Mouse (Mus musculus) heart, adult 18-20 months (tissue): ENCODE results near the gene Zfp91. TPM values are rescaled to one million over a fixed set of nuclear protein-coding genes. Genes with fewer than 3 reads are reported as not detected.
A peak's percentile ranks its signal among the peaks of the same experiment; 100 is the strongest.

Source experiments
- DNase-seq, 2 experiments: peaks; one replicate each; pipeline ENCODE4 v3.0.0; 2021 to 2022; ENCODE audit warnings: mixed read lengths in 1 of 2
- long read RNA-seq, 2 experiments: library from polyadenylated mRNA; stranded (forward); transcript quantifications; one replicate each; pipeline ENCODE4 v2.0.0; 2021
- total RNA-seq, 2 experiments: library from RNA; stranded (reverse); gene quantifications; 2 replicates each; pipeline ENCODE4 v1.2.3; 2021

The Zfp91 gene
- 10 to 100 TPM; 75.2 to 77.0 TPM for total RNA-seq
- long read RNA-seq, experiment 1, full-length matches to known transcripts = 9 of 35 reads
- long read RNA-seq, experiment 1, partial matches to known transcripts = 0 of 35 reads
- long read RNA-seq, experiment 1, other reads (novel, unspliced or antisense) = 26 of 35 reads
- long read RNA-seq, experiment 2, full-length matches to known transcripts = 4 of 12 reads
- long read RNA-seq, experiment 2, partial matches to known transcripts = 0 of 12 reads
- long read RNA-seq, experiment 2, other reads (novel, unspliced or antisense) = 8 of 12 reads

DNA sequence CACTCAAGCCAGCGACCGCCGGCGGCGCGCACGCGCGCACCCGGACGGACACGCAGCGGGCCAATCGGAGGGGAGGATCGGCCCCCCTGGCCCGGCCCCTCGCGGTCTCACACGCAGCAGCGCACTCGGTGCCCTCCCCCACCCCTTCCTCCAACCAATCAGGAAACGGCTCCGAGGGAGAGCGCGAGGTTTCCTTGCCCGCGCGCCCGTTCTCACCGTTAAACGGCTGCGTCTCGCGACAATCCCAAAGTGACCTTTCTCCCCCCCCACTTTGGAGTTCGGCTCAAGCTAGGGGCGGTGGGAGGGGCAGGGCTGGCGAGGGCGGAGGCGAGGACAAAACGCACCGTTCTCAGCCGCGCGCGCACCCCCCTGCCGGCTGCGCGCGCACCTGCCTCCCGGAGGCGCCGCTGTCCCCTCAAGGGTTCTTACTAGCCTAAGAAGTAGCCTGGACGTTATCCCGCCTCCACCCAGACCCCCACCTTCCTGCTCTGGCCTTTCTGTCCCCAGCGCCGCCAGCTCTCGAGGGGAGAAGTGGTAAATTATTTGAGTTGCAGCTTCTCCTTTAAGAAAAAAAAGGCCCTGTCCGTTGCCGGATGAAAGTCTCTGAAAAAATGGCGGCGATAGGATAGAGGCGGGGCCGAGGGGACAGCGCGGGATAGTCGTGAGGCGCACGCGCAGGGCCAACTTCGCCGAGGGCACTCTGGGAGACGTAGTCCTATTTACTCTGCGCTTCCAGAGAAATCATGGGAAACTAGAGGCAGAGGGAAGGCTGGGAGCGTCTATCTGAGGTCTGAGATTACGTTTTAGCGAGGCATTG, at the start of gene Zfp91, which contains the start of gene Lpxn:
Gene Zfp91, minus strand, starts transcription at position 616 of the 817 bp plus-strand sequence.
Gene Lpxn, plus strand, starts transcription at position 683 of the 817 bp plus-strand sequence.
- DNase-seq = peak; percentile 96 to 99

DNA sequence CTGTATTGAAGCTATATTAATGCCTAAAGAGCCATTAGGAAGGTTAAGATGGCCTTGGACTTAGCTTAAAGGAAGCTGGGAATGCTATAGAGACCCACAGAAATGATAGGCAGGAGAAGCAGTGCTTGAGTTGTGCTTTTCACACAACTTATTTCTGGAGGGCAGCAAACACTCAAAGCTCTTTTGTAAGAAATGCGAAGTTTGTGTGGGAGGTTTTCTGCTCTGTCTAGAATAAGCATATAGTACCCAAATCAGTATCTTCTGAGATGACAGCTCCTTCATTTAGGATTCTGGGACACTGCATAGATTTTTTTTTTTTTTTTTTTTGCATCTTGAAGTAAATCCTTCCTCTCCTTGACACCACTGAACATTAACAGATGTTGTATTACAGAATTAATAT, 42.6 kb upstream of the Zfp91 start:
- no peak for DNase-seq

DNA sequence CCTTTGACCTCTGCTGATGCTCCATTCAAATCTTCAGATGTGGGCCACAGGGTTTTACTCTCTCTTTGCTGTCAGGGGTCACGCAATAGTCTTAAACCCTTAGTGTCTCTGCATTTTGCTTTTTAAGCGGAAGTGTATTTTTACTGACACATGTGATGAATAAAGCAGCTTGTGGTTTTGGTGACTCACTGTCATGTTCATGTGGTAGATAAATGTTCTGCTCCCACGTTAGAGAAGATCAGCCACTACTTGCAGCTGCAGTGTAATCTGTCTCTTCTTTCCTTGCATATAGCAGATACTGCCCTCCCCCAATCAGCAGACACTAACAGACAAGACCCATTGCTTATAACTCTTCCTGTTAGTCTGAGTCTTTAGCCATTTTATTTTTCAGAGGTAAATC, 37.7 kb upstream of the Zfp91 start:
- DNase-seq = peak; percentile 9 to 29

DNA sequence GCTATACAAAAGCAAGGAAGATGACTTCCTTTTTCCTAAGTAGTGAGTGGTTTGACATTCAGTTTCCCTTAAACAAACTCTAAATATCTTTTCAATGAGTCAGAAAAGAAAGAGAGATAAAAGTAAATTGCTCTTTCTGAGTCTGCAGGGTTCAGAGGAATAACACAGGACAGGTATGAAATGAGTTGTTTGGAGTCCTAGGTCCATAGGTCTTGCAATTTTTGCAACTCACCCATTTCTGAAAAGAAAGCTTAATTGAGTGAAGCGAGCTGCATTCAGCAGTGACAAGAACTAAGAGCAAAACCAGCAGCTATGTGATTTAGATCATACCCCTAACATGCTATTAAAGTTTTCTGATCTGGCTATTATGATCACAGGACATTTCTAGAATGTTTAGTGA, 35.6 kb upstream of the Zfp91 start:
- no peak for DNase-seq

DNA sequence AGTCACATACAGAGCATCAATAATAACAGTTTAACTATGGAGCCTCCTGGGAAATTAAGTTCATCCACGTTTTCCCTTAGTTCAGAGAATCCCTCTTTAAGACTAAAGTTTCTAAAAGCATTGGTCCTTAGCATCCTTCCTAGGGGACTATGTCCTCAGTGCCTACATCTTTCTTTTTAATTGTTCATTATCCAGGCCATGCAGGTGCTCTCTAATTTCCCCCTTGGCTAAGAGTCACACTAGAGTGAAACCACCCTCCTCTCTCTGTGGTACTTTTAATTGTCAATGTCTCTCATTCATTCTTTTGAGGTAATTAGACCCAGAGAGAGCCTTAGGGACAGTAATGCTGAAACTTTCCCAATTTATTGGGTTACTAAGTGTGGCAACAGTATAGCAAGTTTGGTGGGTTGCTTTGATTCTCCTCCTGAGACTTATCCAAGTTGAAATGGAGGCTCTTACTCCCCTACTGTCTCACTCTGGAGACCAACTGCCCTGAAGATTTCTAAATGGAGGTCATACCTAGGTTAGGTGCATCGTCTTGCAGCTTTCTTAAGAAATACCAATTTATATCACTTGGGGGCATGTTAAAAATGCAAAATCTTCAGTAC, 35.0 kb upstream of the Zfp91 start:
- no peak for DNase-seq

DNA sequence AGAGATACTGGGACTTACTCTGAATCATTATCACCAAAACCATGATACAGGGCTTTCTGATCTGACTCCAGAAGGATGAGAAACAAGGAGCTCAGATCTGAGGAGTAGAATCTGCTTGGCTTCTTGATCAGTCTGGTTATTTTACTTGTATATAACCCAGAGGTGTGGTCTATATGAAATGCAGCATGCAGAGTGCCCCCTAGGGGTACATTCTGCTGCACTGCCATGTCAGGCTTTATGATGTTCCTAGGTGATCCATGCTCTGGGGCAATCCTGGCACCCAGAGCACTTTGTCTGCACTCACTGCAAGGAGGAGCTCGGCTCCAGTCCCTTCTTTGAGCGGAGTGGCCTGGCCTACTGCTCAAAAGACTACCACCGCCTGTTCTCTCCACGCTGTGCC, 28.6 kb upstream of the Zfp91 start:
- DNase-seq = no peak

DNA sequence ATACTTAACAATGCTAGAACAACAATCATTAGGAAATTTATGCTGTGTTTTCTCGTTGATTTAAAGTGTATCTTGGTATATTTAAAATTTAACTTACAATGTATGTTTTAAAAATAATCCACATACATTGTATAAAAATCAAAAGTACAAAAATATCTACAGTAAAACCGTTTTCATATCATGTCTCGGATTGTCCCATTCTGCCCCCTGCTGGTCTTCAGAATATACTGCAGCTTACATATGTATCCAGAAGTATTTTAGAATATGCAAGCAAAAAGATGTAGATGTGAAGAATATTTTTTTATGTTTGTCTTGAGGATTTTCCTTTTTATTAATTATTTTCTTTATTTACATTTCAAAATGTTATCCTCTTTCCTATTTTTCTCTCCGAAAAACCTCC, 24.5 kb upstream of the Zfp91 start:
- peak; percentile 17 to 44 for DNase-seq

DNA sequence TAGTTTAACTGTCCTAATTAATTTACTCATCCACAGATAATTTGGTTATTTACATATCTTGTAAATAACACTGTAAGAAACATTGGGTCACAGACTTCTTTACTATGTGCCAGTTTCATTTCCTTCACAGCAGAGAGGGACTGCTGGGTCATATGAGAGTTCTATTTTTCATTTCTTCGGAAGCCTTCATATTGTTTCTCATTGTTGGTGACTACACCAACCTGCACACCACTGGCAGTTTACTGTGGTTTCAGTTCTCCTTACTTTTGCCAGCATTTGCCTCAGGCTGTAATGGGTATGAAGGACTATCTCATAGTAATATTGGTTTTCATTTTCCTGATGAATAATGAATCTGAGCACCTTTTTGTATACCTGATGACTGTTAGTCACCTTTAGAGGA, 22.6 kb upstream of the Zfp91 start:
- peak in 1 of 2 experiments; percentile 11 for DNase-seq

DNA sequence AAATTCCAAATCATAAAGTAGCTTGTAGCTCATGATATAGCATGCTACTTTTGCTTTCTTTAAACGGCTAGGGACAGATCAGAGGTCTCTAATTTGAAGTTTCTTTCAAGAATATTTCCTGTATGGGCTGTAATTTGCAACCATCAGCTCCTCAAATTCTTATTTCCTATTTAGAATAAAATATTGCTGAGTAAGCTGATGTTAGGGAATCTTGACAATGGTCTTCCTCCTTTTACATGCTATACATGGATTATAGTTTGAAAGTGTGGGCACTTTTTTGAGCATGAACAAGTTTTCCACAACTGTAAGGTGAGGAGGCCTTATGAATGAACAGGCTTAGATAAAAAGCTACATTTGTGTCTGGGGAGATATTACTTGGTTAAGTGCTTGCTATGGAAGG, 18.0 kb upstream of the Zfp91 start:
- DNase-seq = no peak

DNA sequence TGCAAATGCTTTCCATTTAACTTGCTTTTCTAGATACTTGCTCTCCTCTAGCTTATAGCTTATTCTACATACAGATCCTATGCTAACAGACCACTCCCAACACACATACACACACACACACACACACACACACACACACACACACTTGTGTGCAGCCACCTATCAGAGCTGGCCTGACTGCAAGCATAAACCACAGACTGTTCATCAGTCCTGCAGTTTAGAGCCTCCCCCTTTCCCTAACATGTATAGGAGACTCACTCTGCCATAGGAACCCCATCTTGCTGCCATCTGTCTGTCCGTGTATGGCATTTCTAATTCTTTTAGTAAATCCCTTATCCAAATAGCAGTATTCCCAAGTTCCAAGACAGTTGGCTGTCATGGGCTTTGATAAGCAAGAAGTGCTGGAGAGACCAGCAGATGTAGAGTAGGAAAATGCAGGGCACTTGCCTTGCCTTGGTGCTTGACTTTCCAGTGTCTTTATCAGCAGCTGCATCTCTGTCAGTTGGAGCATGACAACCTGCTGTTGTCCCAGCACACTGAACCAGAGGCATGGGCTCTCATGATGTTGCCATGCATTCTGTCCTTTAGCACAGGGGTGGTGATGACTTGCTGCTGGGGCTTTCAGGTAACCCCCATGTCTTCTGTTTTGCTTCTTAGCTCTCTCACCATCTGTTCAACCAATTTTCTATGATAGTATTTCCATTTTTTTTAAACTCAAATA, 16.9 kb upstream of the Zfp91 start:
- DNase-seq = no peak

DNA sequence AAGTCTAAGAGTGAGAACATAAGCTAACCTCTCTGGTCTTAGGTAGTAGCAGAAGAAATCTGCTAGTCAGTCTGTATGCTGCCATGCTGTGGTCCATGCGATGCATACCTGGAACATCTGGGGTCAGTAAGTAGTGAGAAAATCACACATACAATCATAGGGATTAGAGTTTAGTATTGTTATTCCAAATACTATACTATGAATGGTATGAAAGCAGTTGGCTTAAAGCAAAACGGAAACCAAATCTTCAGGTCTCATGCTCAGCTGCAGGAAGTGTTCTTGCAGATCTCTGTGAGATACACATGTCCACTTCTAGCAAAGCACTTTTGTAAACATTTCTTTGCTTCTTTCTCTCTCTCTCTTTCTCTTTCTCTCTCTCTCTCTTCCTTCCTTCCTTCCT, 10.3 kb upstream of the Zfp91 start:
- DNase-seq = no peak

DNA sequence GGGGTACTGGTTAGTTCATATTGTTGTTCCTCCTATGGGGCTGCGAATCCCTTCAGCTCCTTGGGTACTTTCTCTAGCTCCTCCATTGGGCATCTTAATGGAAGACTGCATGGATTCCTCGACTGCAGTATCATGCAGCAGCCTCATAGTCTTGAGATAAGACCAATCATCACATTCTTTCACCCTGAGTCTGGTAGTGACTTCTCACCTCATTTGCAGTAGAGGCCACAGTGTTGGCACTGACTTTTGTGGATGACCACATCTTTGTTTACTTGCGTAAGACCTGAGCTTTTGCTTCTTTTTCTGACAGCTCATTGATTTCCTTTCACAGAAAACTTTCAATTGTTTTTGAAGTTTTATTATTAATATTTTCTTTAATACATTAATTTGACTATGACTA, 9.8 kb upstream of the Zfp91 start:
- DNase-seq = no peak

DNA sequence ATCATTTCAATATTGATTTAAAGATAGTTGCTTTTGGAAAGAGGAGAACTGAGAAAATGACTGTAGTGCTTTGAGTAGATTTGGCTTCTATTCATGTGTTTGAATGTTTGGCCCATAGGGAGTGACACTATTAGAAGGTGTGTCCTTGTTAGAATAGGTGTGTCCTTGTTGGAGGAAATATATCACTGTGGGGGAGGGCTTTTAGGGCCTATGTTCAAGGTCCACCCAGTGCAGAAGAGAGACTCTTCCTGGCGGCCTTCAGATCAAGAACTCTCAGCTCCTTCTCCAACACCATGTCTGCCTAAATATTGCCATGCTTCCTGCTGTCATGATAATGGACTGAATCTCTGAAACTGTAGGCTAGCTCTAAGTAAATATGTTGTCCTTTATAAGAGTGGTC, 8.3 kb upstream of the Zfp91 start:
- no peak for DNase-seq

DNA sequence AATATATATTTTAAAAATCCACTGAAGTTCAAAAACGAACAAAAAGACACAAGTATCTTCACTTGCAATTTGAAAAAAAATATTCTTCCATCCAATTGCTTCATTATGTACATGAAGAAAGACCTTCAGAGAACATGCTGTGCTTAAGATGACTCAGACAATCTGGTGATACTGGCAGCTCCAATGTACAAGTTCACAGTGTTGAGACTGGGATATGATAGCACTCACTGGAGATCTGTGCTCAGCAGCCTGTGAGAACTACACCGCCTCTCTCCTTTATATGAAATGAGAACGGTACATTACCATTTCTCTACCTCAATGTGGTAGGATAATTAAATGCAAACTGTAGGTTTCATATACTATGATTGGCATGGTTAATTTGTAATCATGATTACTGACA, 6.9 kb upstream of the Zfp91 start:
- DNase-seq = no peak

DNA sequence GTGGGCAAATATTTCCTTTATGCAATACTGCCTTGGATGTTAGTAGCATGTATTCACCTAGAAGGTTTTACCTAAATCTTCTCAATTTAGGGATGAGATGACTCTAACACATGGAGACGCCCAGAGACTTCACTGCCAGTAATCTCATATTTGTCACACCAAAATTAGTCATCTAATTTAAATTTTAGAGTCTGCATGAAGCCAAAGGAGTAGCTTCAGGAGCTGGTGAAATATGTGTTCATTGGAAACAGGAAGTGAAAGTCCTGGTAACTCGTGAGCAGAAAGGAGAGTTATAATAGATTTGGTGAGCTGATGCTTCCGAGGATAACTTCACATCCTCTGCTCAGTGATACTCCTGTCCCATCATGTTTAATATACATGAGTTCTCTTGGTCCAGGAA, 5.1 kb upstream of the Zfp91 start:
- peak in 1 of 2 experiments; percentile 36 for DNase-seq

DNA sequence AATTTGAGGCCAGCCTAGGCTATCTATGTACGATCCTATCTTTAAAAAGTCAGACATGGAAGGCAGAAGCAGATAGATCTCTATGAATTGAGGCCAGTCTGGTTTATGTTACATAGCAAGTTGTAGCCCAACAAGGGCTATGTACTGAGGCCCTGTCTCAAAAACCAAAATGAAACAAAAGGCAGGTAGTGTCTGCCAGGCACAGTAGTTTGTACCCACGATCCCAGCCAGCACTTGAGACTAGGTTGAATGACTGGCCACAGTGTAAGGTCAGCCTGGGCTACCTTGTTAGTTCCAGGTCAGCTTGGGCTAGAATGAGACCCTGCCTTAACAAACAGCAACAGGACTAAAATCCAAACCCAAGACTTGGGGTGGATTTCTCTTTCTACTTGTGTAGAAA, 4.7 kb upstream of the Zfp91 start:
- no peak for DNase-seq

DNA sequence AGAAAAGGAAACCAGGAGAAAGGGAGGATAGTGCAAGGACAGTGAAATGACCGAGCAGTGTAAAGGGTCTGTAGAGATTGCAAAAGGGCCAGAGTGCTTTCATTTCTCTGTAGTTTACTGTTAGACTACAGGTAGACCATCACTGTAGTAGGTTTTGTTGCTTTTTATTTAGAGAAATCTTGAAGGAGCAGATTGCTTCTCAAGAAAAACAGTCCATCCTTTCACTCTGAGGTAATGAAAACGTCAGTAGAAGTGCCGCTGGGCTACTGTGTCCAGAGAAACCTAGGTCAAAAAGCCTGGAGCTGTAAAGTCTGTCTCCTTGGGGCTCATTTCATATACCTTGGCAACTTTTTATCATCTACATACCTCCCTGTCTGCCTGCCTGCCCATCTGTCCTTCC, 3.2 kb upstream of the Zfp91 start:
- DNase-seq = no peak

DNA sequence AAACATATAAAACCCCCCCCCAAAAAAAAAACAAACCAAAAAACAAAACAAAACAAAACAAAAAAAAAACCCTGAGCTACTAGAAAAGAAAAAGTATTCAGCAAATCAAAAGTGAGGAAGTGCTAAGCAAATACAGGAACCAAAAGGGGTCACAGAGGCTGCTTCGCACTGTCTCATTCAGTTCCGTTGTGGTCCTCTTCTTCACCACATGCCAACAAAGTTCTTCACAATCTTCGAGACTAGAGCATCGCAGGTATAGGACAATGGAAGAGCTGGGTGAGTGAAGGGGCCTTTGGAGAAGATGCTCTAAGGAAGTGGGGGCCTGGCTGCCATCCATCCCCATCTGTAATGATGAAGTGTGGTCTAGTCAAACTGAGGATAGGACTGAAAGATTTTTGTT, 2.5 kb upstream of the Zfp91 start:
- DNase-seq = peak in 1 of 2 experiments; percentile 44

DNA sequence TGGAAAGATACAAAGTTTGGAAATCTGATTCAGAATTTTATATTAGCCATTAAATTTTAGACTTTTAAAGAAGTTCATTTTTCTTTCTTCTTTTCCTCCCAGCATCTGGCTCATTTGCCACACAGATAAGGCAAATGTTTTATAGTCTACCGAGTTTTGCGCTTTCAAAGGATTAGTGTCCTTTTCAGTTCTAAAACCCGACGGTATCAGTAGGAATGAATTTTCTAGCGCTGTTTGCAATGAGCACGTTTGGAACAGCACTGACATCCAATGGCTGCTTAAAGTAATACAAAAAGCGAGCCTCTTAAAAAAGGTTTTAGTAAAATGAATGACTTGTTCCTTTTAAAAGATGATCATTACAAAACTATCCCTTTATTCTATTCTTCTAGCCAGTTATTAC, 1.1 kb upstream of the Zfp91 start:
- DNase-seq = peak; percentile 38 to 53

DNA sequence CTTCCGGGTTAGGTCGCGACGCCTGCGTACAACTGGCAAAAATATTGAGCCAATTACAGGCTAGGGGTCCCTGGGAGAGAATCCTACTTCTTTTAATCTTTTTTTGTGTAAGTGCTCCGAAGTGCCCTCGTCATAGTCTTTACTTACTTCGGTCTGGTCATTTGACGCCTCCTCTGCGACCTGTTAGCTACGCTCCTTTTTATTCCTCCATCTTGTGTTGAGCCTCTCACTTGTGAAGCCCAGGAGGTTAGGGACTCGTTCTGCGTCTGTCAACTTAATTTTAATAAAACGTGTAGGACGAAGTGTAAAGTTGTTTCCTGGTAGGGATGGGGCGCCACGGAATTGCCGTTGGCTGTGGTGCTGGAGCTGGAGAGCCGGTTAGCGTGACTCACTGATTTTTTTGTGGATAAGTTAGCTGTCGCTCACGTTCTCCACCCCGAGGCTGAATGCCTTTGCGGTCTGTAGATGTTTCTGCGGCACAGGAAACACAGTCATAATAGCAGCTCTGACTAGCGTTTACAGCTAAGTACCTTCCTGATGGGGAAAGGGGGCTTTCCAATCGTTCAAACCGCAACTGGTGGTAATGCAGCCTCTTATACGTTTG, 504 bp upstream of the Zfp91 start:
- DNase-seq = peak in 1 of 2 experiments; percentile 76

DNA sequence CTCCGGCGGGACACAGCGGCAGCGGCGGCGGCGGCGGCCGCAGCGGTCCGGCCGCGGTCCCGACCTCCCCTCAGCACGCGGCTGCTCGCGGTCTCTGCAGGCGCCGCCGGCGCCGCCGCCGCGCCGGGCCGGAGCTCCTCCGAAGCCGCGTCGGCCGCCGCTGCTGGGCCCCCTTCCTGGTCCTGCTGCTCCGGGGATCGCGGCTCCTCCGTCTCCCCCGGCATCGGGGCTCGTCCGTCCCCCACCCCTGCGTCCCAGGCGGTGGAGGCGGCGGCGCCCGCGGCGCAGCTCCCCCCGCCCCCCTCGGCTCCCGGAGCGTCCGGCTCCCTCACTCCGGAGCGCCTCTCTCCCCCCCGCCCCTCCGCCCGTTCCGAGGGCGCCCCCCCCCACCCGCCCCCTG, 816 bp downstream of the Zfp91 start:
- no peak for DNase-seq
